Mouse (Mus musculus) ES-E14 (cell line): Measurements from ENCODE around the gene Sapcd1.

Experiments used
- ZC3H11A ChIP-seq: IDR thresholded peaks from 2 replicates; pipeline ENCODE4 v1.6.1; 2012; ENCODE audit warnings: low read depth, mild to moderate bottlenecking, inconsistent platforms, low read length, borderline replicate concordance
- ZNF384 ChIP-seq: IDR thresholded peaks from 2 replicates; pipeline ENCODE4 v1.6.1; 2012; ENCODE audit warnings: low read depth, low read length, inconsistent platforms

- TF ChIP-seq ZC3H11A (no peak), ZNF384 (no peak)
Measured at GRCm38 (mm10) chr17:35015296-35015695, 12.5 kb downstream of the Sapcd1 start.
